ENCODE assay signal across 27 mouse cellular contexts in genomic region chr17:63312804-63313203, GRCm38 (mm10).
DNase-seq lines count a peak whose midpoint lies in the region; ATAC-seq and TF ChIP-seq lines count a peak whose summit lies in the region.
"Had no signal": no experiment of that assay in that cellular context is flagged by ENCODE, and none has a peak within 500 bp of the region (broad histone marks: within the 10 kb centered on the region; RNA-seq: fewer than 3 reads in every experiment).

No protein-coding gene starts in this region.

- peak; percentile 64 for DNase-seq in MEL (ENCODE audit: low read depth, low spot score)
- DNase-seq in c-Kit-positive CD71-positive TER-119-negative erythroid progenitor cells, embryonic 14.5 days (ENCODE audit: low read depth): peak; percentile 22
- DNase-seq in liver, postnatal 0 days: no peak
- DNase-seq in thymus, postnatal 25 days: no peak
- DNase-seq in kidney, postnatal 10 days: no peak
- DNase-seq in adrenal gland, postnatal 14 days: no peak
- DNase-seq: adrenal gland, postnatal 10 days; cerebellum, adult 8-10 months; cerebellum, postnatal 25 days; forebrain, postnatal 0 days; gastrocnemius, postnatal 14 days; heart, postnatal 14 days; kidney, adult 11 months; kidney, postnatal 4 days; right cerebral cortex, adult 18-20 months had no signal

- H3K9me3 ChIP-seq in MEL (replicated peaks; ENCODE audit: insufficient read depth, low read length): no peaks in the 10 kb centered on the region
- peaks cover 7% of the 10 kb centered on the region; the same call in 1 of the 2 replicates for H3K9me3 ChIP-seq in liver, embryonic 12.5 days (replicated peaks)
- no peaks in the 10 kb centered on the region for H3K9me3 ChIP-seq in liver, postnatal 0 days (ENCODE audit: low read length)
- H3K9me3 ChIP-seq: hindbrain, embryonic 15.5 days; limb, embryonic 10.5 days; limb, embryonic 15.5 days; lung, embryonic 15.5 days; midbrain, embryonic 12.5 days had no signal

- TF ChIP-seq CTCF in MEL (IDR thresholded peaks at IDR 0.05 in 2 of 3, conservative IDR thresholded peaks at IDR 0.05 in 1 of 3; ENCODE audit: control insufficient read depth in 1 of 3, insufficient read depth in 1 of 3, low read depth in 2 of 3, low read length in 3 of 3, poor library complexity in 1 of 3, severe bottlenecking in 1 of 3): no peak
- no peak for TF ChIP-seq CTCF in liver, postnatal 0 days (IDR thresholded peaks at IDR 0.05; ENCODE audit: low read depth)

- peak overlapping the region; percentile 52 for H3K4me2 ChIP-seq in liver, embryonic 12.5 days
- peak overlapping the region; percentile 41 for H3K4me2 ChIP-seq in liver, postnatal 0 days (ENCODE audit: low read depth, low read length)
- H3K4me2 ChIP-seq: hindbrain, embryonic 15.5 days; limb, embryonic 15.5 days; lung, embryonic 15.5 days; midbrain, embryonic 12.5 days; neural tube, embryonic 12.5 days had no signal

- peaks cover 0 to 12% of the 10 kb centered on the region in 2 experiments; a peak in 2 of 4 replicates for H3K36me3 ChIP-seq in MEL (ENCODE audit: control insufficient read depth in 1 of 2, insufficient read depth in 2 of 2, low read length in 2 of 2)
- peaks cover 6% of the 10 kb centered on the region; the same call in 1 of the 2 replicates for H3K36me3 ChIP-seq in liver, embryonic 12.5 days
- no peaks in the 10 kb centered on the region for H3K36me3 ChIP-seq in liver, postnatal 0 days (replicated peaks; ENCODE audit: insufficient read depth, low read length)
- H3K36me3 ChIP-seq: hindbrain, embryonic 10.5 days; hindbrain, embryonic 15.5 days; limb, embryonic 10.5 days; limb, embryonic 15.5 days; lung, embryonic 15.5 days; midbrain, embryonic 12.5 days; neural tube, embryonic 12.5 days had no signal

- H3K9ac ChIP-seq in MEL (ENCODE audit: control insufficient read depth, low read depth, low read length, poor library complexity, severe bottlenecking): peak overlapping the region; percentile 11
- peak overlapping the region; percentile 64 for H3K9ac ChIP-seq in liver, embryonic 12.5 days
- H3K9ac ChIP-seq in liver, postnatal 0 days (replicated peaks): no peak overlapping the region; the same call in 1 of the 2 replicates
- H3K9ac ChIP-seq: forebrain, postnatal 0 days; hindbrain, embryonic 15.5 days; limb, embryonic 15.5 days; lung, embryonic 15.5 days; midbrain, embryonic 12.5 days; neural tube, embryonic 12.5 days had no signal

- no peaks in the 10 kb centered on the region for H3K27me3 ChIP-seq in MEL (ENCODE audit: control insufficient read depth in 1 of 2, insufficient read depth in 2 of 2, low read length in 2 of 2)
- H3K27me3 ChIP-seq in liver, embryonic 12.5 days (replicated peaks): no peaks in the 10 kb centered on the region
- H3K27me3 ChIP-seq in liver, postnatal 0 days (ENCODE audit: insufficient read depth, low read length): no peaks in the 10 kb centered on the region
- H3K27me3 ChIP-seq: hindbrain, embryonic 15.5 days; limb, embryonic 15.5 days; lung, embryonic 15.5 days; midbrain, embryonic 12.5 days; neural tube, embryonic 12.5 days had no signal

- no peak for TF ChIP-seq RAD21 in MEL (IDR thresholded peaks at IDR 0.05; ENCODE audit: low read depth, low read length)

- H3K4me1 ChIP-seq in MEL (ENCODE audit: control insufficient read depth in 1 of 2, insufficient read depth in 2 of 2, low read length in 2 of 2): peaks cover 2 to 4% of the 10 kb centered on the region in 2 experiments
- peaks cover 57% of the 10 kb centered on the region for H3K4me1 ChIP-seq in liver, embryonic 12.5 days
- peaks cover 10% of the 10 kb centered on the region for H3K4me1 ChIP-seq in liver, postnatal 0 days (ENCODE audit: insufficient read depth)
- H3K4me1 ChIP-seq: hindbrain, embryonic 10.5 days; neural tube, embryonic 12.5 days had no signal

- TF ChIP-seq EP300 in MEL (IDR thresholded peaks at IDR 0.05; ENCODE audit: low read depth in 1 of 2, low read length in 2 of 2): no peak
- no peak for TF ChIP-seq EP300 in liver, postnatal 0 days (IDR thresholded peaks at IDR 0.05; ENCODE audit: low read depth)

- H3K4me3 ChIP-seq in MEL (ENCODE audit: control insufficient read depth in 1 of 2, insufficient read depth in 1 of 2, low read depth in 2 of 2, low read length in 2 of 2): peak overlapping the region; percentile 35 to 39; a peak in 3 of 4 replicates
- H3K4me3 ChIP-seq in liver, embryonic 12.5 days: peak overlapping the region; percentile 4; the same call in 1 of the 2 replicates
- H3K4me3 ChIP-seq in liver, postnatal 0 days (ENCODE audit: low read depth, low read length): no peak overlapping the region
- H3K4me3 ChIP-seq: hindbrain, embryonic 10.5 days; hindbrain, embryonic 15.5 days; limb, embryonic 10.5 days; limb, embryonic 15.5 days; lung, embryonic 15.5 days; midbrain, embryonic 12.5 days; myocyte; neural tube, embryonic 12.5 days had no signal

- WGBS in liver, embryonic 12.5 days (ENCODE audit: insufficient replicate concordance): 62% methylated on average over 3 of the region's 3 CpGs
- WGBS in liver, postnatal 0 days (ENCODE audit: insufficient replicate concordance): 72% methylated on average over 3 of the region's 3 CpGs

- H3K27ac ChIP-seq in MEL (ENCODE audit: control insufficient read depth, low read depth, low read length): peak overlapping the region; percentile 70
- peak overlapping the region; percentile 92 for H3K27ac ChIP-seq in liver, embryonic 12.5 days
- H3K27ac ChIP-seq in liver, postnatal 0 days (ENCODE audit: low read depth): peak overlapping the region; percentile 79
- H3K27ac ChIP-seq: hindbrain, embryonic 10.5 days; hindbrain, embryonic 15.5 days; limb, embryonic 10.5 days; limb, embryonic 15.5 days; lung, embryonic 15.5 days; midbrain, embryonic 12.5 days; neural tube, embryonic 12.5 days; stomach, postnatal 0 days had no signal

- no peaks in the 10 kb centered on the region for H3K79me2 ChIP-seq in MEL (ENCODE audit: control insufficient read depth, insufficient read depth, low read length, poor library complexity)

- ATAC-seq in liver, embryonic 12.5 days: peak; percentile 63
- peak; percentile 75 for ATAC-seq in liver, postnatal 0 days
- ATAC-seq: CD4-positive, CD25-positive, alpha-beta regulatory T cell, adult 4 months; forebrain, postnatal 0 days; inflammation-experienced regulatory T-cells, adult 6 months had no signal

- TF ChIP-seq POLR2A in MEL (IDR thresholded peaks at IDR 0.05; ENCODE audit: control insufficient read depth in 1 of 2, insufficient read depth in 1 of 2, low read depth in 1 of 2, low read length in 2 of 2, poor library complexity in 1 of 2): no peak

TF ChIP-seq in MEL, 35 proteins besides CTCF, POLR2A, EP300 and RAD21:
- TF ChIP-seq MAZ (IDR thresholded peaks at IDR 0.05; ENCODE audit: low read depth, low read length) (0 out of 2 replicates have a peak, but pooled peaks have one; percentile 4), SMC3 (IDR thresholded peaks at IDR 0.05; ENCODE audit: low read depth, low read length) (no peak), SIN3A (IDR thresholded peaks at IDR 0.05; ENCODE audit: low read length) (0 out of 2 replicates have a peak, but pooled peaks have one; percentile 3)

Comparison
In these comparisons a context has a peak if more than half of its experiments do, and no peak if none do; other contexts are left out.
1. DNase-seq: peak in MEL (single experiment) and c-Kit-positive CD71-positive TER-119-negative erythroid progenitor cells, embryonic 14.5 days (single experiment); none in liver, postnatal 0 days (single experiment), thymus, postnatal 25 days (single experiment), kidney, postnatal 10 days (single experiment) and adrenal gland, postnatal 14 days (single experiment).
2. Peak in every context shown above with its lines, with median percentiles within 50 percentile points of each other: H3K27ac ChIP-seq.